Mouse (Mus musculus) urinary bladder, adult 18-20 months (tissue): Measurements from ENCODE around the gene Slc35e3.

ENCODE experiments used
- DNase-seq, 2 experiments: peaks; one replicate each; pipeline ENCODE4 v3.0.0; 2022; ENCODE audit warnings: low spot score in 2 of 2, mixed read lengths in 2 of 2

Gene Slc35e3

DNA sequence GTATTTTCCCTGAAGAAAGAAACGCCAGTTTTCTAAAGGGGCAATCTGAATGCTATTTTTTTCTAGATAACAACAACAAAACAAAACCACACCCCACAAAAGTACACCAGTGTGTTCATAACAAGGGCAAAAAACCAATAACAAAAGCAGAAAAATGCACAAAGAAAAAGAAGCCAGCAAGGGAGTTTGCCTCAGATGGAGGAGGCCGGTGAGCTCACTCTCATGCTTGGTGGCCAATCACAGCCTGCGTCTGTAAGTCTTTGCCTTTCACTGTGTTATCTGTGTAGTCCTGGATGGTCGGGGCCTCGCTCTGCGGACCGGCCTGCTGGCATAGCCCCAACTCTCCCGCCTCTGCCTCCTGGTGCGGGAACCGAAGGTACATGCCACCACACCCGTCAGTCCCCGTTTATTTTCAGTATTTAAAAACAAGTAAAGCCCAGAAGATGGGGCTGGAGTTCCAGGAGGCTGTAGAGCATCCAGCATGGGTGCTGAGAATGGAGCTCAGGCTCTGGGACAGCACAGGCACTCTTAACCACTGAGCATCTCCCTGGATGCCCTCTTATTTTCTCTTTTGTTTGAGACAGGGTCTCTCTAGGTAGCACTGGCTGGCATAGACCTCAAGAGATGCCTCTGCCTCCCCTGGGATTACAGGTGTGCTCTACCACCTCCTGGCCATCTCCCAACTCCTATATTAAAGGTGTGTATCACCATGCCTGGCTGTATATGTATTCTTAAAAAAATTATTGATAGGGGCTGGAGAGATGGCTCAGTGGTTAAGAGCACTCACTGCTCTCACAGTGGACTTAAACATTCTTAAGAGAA is 30.3 kb upstream of the Slc35e3 start:
- no peak for DNase-seq

GRCm38 (mm10) chr10:117775401-117776144 is 29.4 kb upstream of the Slc35e3 start:
- no peak for DNase-seq

- no peak for DNase-seq
Observed at GRCm38 (mm10) chr10:117774817-117775120, 28.6 kb upstream of the Slc35e3 start.

DNA sequence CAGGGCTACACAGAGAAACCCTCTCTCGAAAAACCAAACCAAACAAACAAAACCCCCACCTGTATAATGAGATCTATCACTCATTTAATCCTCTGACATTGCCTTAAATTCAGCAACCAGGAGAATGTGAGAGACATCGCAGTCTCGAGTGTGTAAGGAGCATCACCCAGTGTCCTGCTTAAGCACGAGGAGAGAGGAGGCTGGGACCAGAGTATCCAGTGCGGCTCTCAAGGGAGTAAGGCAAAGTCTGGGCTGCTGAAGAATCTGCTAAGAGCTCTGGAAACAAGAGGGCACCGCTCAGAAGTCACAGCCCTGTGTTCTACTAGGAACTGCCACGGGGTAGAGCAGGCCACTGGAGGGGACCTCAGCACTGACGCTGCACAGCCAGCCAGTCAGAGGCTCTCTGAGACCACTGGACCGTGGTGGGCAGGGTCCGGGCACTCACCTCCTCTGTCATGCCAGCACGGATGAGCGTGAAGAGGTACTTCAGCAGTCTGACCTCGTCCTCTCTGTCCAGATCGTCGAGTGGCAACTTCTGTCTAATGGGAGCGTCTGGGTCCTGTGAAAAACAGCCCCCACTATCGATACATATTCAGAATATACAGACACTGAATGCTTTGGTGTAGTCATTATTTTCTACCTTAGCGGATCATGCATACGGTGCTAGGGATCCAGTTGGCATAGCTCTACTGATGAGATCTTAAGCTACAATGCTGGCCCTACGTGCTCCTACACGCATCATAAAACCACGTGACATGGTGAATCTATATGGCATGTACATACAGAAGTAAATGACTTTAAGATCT is 28.0 kb upstream of the Slc35e3 start:
- DNase-seq = no peak

GRCm38 (mm10) chr10:117773106-117773720 is 27.0 kb upstream of the Slc35e3 start:
- DNase-seq = no peak

GRCm38 (mm10) chr10:117772364-117773105 is 26.4 kb upstream of the Slc35e3 start:
- DNase-seq = no peak

GRCm38 (mm10) chr10:117771131-117771510 is 25.0 kb upstream of the Slc35e3 start:
- no peak for DNase-seq

- no peak for DNase-seq
Observed at GRCm38 (mm10) chr10:117770286-117771130, 24.3 kb upstream of the Slc35e3 start.

GRCm38 (mm10) chr10:117769541-117770285 is 23.5 kb upstream of the Slc35e3 start:
- DNase-seq = no peak

DNA sequence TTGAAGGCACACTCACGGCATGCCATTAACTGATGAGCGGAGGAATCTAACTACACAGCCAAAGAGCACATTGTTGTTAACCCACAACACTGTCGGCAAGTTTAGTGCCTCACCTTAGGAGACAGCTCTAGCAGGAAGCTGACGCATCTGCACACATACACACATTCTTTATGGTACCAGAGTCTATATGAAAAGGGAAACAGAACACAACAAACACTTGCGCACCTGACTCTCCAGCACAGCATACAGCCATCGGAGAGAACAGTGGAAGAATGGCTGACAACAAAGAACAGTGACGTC is 21.9 kb upstream of the Slc35e3 start:
- no peak for DNase-seq

DNA sequence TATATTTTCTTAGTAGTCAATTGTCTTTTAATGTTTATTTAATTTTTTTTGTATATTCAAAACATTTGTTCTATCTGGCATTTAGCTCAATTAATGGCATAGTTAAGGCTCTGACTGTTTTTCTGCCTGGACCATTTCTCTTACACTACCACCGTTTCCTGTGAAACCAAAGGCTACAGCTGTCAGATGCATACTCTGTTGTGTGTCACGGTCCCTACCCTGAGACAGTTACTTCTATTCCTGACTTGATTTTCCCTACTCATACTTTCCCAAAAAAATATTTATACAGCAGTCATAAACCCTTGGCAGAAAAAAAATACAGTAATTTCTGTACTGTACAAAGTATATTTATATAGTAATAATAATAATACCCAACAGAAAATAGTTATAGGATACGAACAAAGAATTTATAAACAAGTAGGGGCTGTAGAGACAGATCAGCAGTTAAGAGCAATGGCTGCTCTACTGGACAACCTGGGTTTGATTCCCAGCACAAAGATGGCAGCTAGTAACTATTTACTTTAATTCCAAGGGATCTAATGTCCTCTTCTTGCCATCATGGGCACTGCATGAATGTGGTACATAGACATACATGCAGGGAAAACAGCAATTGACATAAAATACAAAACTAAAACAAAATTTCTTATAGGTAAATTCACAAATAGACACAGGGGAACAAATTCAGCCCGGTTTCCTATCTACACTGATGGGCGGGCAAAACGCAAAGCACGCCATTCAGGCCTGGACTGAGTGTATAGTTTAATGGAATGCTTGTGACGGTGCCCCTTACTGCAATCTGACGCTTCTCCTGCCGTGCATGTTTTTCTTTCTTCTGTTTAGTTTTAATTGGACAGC is 21.3 kb upstream of the Slc35e3 start:
- DNase-seq = no peak

GRCm38 (mm10) chr10:117766896-117767160 is 20.7 kb upstream of the Slc35e3 start:
- no peak for DNase-seq

GRCm38 (mm10) chr10:117766111-117766895 is 20.1 kb upstream of the Slc35e3 start:
- DNase-seq = no peak

- no peak for DNase-seq
Observed at GRCm38 (mm10) chr10:117765116-117765894, 19.1 kb upstream of the Slc35e3 start.

DNA sequence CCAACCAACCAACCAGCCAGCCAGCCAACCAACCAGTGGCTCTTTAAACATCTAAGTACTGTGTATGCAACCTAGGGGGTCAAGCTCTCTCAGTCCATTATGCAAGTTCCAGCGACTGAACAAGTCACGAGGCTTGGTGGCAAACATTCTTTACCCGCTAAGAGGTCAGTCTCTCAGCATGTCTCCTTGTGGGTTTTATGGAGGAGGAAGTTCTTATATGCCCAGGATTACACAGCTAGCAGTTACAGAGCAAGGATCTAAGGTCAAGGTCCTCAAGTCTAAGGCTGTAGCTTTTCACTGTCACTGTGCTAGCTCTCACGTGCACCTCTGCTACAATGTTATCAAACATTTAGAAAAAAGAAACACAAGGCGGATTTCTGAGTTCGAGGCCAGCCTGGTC is 18.4 kb upstream of the Slc35e3 start:
- DNase-seq = no peak

DNA sequence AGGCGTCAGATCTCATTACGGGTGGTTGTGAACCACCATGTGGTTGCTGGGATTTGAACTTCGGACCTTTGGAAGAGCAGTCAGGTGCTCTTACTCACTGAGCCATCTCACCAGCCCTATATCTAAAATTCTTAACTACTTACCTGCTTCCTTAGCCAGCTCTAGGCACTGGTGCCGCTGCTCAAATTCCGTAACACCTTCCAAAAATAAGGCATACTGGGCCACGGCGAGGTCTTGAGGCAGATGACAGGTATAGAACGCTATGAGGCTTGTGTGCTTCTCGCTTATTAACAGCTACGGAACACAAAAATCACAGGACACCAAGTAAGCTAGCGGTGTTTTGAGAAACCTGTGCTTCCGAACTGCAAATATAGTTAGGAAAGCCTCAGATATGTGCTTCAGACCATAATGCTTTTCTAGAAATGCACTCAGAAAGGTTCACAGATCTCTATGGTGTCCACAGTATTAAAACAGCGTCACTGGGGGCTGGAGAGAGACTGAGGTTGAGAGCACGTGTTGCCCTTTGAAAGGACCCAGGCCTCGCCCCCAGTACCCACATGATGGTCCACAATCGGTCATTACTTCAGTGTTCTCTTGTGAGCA is 17.5 kb upstream of the Slc35e3 start:
- DNase-seq = no peak

DNA sequence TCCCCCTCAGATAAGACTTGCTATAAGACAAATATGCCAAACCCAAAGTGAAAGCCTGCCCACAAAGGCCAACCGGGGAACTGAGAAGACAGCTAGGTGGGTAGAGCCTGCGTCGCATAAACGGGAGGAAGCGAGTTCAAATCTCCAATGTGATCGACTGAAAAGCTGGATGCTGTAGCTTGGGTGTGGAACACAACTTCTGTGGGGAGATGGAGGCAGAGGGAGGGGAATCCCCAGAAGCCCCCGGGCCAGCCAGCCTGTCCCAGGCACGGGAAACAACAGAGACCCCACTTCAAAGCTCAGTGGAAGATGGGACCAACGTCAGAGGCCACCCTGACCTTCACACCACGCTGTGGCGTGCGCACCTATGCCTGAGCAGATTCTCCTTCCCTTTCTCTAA is 16.8 kb upstream of the Slc35e3 start:
- DNase-seq = no peak
